Mouse (Mus musculus) stomach, adult 2 months (tissue): ENCODE results near the gene Mccc2. TPM values are rescaled to one million over a fixed set of nuclear protein-coding genes. Genes with fewer than 3 reads are reported as not detected.

Source experiments
- polyA plus RNA-seq: library from polyadenylated mRNA; depleted of rRNA; stranded (reverse); fragments of >200 nt; gene quantifications from 2 replicates; pipeline ENCODE4 v1.2.3, GENCODE M21; 2012; rRNA removed

Mccc2 gene
- polyA plus RNA-seq = 18.2 and 25.2 TPM in 2 replicates

DNA sequence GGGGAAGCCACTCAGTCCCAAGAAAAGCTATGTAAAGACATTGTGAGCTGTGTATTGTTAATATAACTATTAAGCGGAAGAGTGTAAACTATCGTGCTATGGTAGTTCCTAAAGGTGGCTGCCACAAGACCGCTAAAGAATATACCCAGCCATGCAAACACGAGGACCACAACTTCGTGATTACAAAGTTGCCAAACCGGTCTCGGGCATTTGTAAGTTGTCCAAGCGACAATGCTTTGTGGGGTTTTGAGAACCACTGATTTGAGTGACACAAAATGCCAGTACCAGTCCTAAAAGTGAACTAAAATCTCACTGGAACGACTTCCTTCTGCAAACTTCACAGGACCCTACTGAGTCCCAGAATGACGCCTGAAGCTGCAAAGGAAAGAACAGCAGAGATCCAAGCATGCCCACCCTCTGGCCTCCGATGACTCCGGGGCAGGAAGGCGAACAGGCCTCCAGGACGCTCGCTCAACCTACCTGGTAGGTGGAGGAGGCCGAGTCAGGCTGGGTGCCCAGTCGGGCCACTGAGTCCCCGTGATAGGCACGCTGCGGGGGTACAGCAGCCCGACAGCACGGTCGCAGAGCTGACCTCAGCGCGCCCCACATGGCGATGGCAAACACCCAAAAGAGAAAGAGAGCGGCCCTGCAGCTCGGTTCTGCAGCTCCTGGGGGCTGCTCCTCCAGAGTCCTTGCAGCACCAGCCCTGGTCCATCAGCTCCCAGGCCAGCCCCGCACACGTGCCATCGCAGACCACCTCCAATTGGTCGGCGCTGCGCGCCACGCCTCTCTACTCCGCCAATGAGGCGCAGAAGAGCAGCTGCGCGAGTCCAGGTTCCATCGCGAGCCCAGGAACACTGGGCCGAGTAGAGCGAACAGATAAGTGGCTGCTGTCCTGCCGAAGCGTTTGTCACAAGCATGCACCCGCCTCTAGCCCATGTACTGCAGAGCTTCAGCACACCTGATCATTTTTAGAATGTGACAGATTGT, at the start of gene Mccc2:
Mccc2 (minus strand) TSS at position 734 of the 990 bp plus-strand sequence.

GRCm38 (mm10) chr13:99900965-99901364, 114.5 kb downstream of the Mccc2 start, which contains the start of gene Cartpt:
Gene Cartpt, minus strand, starts transcription at chr13:99901091.

Other genes starting within 250 kb of the Mccc2 start
- gene Cartpt, start 114.5 kb downstream of the Mccc2 start, polyA plus RNA-seq = 5.7 and 7.0 TPM in 2 replicates
- gene Bdp1, start 88.4 kb upstream of the Mccc2 start, polyA plus RNA-seq = 0.24 and 1.1 TPM in 2 replicates
- gene Serf1, start 92.4 kb upstream of the Mccc2 start, polyA plus RNA-seq = 5.5 and 9.2 TPM in 2 replicates
- gene Smn1, start 109.2 kb upstream of the Mccc2 start, polyA plus RNA-seq = 4.4 TPM in 2 replicates
- 1.00 and 1.2 TPM in 2 replicates for gene Naip2, start 186.5 kb upstream of the Mccc2 start, polyA plus RNA-seq
- 0.33 and 1.4 TPM in 2 replicates for gene Naip5, start 230.7 kb upstream of the Mccc2 start, polyA plus RNA-seq